ENCODE assay signal across 7 mouse cellular contexts in the genomic region with DNA sequence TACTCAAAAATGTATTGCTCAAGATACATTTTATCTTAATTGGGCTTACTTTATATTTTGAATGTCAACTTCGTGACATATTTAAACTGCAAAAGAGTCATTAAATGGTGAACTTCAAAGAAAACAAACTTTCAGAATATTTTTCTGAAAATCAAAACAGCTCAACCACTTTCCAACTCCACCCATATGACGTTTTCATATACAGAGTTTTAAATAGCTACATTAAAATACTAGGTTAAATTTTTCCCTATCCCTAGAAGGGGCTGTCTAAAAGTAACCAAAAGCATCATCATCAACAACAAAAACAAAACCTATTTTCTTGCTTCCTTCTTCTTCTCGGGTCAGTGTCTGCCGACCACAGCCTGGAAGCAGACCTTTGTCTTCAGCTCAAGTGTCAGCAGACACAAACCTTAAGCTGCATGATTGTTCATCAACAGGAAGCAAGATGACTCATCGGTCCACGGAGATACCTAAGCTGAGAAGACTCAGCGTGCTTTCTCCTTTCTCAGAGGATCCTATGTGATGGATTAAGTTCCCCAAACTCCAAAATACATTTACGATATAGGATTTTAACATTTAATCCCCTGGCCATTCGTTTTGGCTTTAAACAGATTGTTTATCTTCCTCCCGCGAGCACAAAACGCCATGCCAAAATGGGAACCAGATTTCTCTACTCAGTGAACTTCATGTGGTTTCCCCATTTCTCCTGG.
DNase-seq lines count a peak whose midpoint lies in the region; ATAC-seq and TF ChIP-seq lines count a peak whose summit lies in the region.

No protein-coding gene starts in this region.

- DNase-seq in left cerebral cortex, adult 2 months (ENCODE audit: extremely low spot score in 1 of 2, low spot score in 2 of 2): no peak
- no peak for DNase-seq in left cerebral cortex, adult 8-10 months (ENCODE audit: low spot score in 2 of 2)
- no peak for DNase-seq in embryonic facial prominence, embryonic 11.5 days (ENCODE audit: low spot score)
- DNase-seq in urinary bladder, adult 2 months (ENCODE audit: low spot score): no peak
- DNase-seq in spleen, adult 18-20 months: no peak

- no peak for ATAC-seq in embryonic facial prominence, embryonic 11.5 days (replicated peaks; ENCODE audit: insufficient number of reproducible peaks, low FRiP score, low TSS enrichment, low read depth)
- no peak for ATAC-seq in intestine, postnatal 0 days
- peak; percentile 78 for ATAC-seq in monocyte, adult 5-6 weeks (replicated peaks; ENCODE audit: insufficient number of reproducible peaks, low FRiP score, low TSS enrichment, poor library complexity, severe bottlenecking)

- no peak overlapping the region; the same call in 1 of the 2 replicates for H3K27ac ChIP-seq in left cerebral cortex, adult 2 months
- H3K27ac ChIP-seq in embryonic facial prominence, embryonic 11.5 days (replicated peaks; ENCODE audit: low read depth, low read length): peak overlapping the region; percentile 72
- peak overlapping the region; percentile 37; the same call in 1 of the 2 replicates for H3K27ac ChIP-seq in intestine, postnatal 0 days (ENCODE audit: low read depth, low read length)

- intact Hi-C loops in left cerebral cortex, adult 2 months (cut with DNase I): no loop called here

- peak overlapping the region; percentile 20; the same call in 1 of the 2 replicates for H3K4me3 ChIP-seq in left cerebral cortex, adult 2 months
- no peak overlapping the region for H3K4me3 ChIP-seq in embryonic facial prominence, embryonic 11.5 days (ENCODE audit: low read depth, low read length)
- 0 out of 2 replicates have a peak overlapping the region, but pooled peaks have one; percentile 1 for H3K4me3 ChIP-seq in intestine, postnatal 0 days (ENCODE audit: low read depth, low read length)

- H3K36me3 ChIP-seq in embryonic facial prominence, embryonic 11.5 days (replicated peaks; ENCODE audit: control insufficient read depth, insufficient read depth, low read depth, low read length): no peaks in the 10 kb centered on the region
- no peaks in the 10 kb centered on the region for H3K36me3 ChIP-seq in intestine, postnatal 0 days (ENCODE audit: control insufficient read depth, insufficient read depth)

- no peak overlapping the region for H3K4me2 ChIP-seq in embryonic facial prominence, embryonic 11.5 days (ENCODE audit: low read depth, low read length)
- H3K4me2 ChIP-seq in intestine, postnatal 0 days (replicated peaks; ENCODE audit: low read depth): peak overlapping the region; percentile 37

- H3K9ac ChIP-seq in embryonic facial prominence, embryonic 11.5 days (replicated peaks; ENCODE audit: low read length): no peak overlapping the region
- H3K9ac ChIP-seq in intestine, postnatal 0 days (ENCODE audit: low read depth, low read length): no peak overlapping the region

- no peak for TF ChIP-seq CTCF in left cerebral cortex, adult 2 months (IDR thresholded peaks at IDR 0.05)
- TF ChIP-seq CTCF in intestine, postnatal 0 days (IDR thresholded peaks at IDR 0.05; ENCODE audit: low read depth): no peak

- no peaks in the 10 kb centered on the region for H3K4me1 ChIP-seq in embryonic facial prominence, embryonic 11.5 days (ENCODE audit: control insufficient read depth, insufficient read depth, low read length)
- 0 out of 2 replicates have a peak, but pooled peaks cover 3% of the 10 kb centered on the region for H3K4me1 ChIP-seq in intestine, postnatal 0 days (replicated peaks; ENCODE audit: control insufficient read depth, insufficient read depth, low read length)

- H3K27me3 ChIP-seq in embryonic facial prominence, embryonic 11.5 days (ENCODE audit: control insufficient read depth, insufficient read depth, low read length): no peaks in the 10 kb centered on the region
- H3K27me3 ChIP-seq in intestine, postnatal 0 days (replicated peaks; ENCODE audit: control insufficient read depth, insufficient read depth, low read length): no peaks in the 10 kb centered on the region

- WGBS in embryonic facial prominence, embryonic 11.5 days: 33% methylated on average over 12 of the region's 12 CpGs
- 40% methylated on average over 12 of the region's 12 CpGs for WGBS in intestine, postnatal 0 days

- no peaks in the 10 kb centered on the region for H3K9me3 ChIP-seq in embryonic facial prominence, embryonic 11.5 days (replicated peaks; ENCODE audit: control insufficient read depth, low read length)
- H3K9me3 ChIP-seq in intestine, postnatal 0 days (ENCODE audit: control insufficient read depth): no peaks in the 10 kb centered on the region
